Mouse (Mus musculus) granulocyte monocyte progenitor cell, adult 5-6 weeks (primary cell): ENCODE data around the gene AI464131. TPM values are rescaled to one million over a fixed set of nuclear protein-coding genes. Genes with fewer than 3 reads are reported as not detected.

Experiments
- ATAC-seq: replicated peaks from 2 replicates; pipeline ENCODE4 v1.8.0; 2016; ENCODE audit warnings: mild to moderate bottlenecking, moderate TSS enrichment, inconsistent platforms; ENCODE audit not compliant: poor library complexity, severe bottlenecking
- total RNA-seq, 2 experiments: library from RNA; stranded (forward) in 1 of 2; stranded (reverse) in 1 of 2; fragments of 200-712, 200-1000 nt in 1 of 2; fragments of >200 nt in 1 of 2; fragmentation: Nextera tagmentation in 1 of 2; gene quantifications; 2 replicates each; pipeline ENCODE4 v1.2.3; 2014 to 2017

The AI464131 gene
- total RNA-seq (2014; fragmentation: Nextera tagmentation) (not detected in 2 replicates), total RNA-seq (2017) (not detected in 2 replicates)

- ATAC-seq = peak; percentile 82
Observed at GRCm38 (mm10) chr4:41502986-41503412, at the start of gene AI464131. Gene AI464131, minus strand, starts transcription at chr4:41503076.

GRCm38 (mm10) chr4:41552529-41552928, 49.7 kb upstream of the AI464131 start:
- peak; percentile 69 for ATAC-seq

DNA sequence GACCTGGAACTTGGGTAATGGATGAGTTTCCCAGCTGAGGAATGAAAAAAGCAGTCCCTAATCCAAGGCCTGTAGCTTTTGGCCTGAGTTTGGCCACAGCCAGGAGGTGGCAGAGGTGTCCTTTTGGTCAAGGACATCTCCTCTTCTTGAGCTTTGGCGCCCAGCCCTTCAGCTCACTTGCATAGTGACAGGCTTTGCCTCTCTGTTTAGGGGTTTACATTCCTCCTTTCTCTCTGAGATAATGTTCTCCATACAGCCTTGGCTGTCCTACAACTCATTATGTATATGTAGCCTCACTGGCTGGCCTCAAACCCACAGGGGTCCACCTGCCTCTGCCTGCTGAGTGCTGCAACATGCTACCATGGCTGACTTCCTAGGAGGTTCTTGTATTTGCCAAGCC, 44.2 kb upstream of the AI464131 start:
- ATAC-seq = no peak

- peak; percentile 30; the same call in 1 of the 2 replicates for ATAC-seq
Observed at GRCm38 (mm10) chr4:41545985-41546384, 43.1 kb upstream of the AI464131 start.

GRCm38 (mm10) chr4:41542136-41542535, 39.3 kb upstream of the AI464131 start:
- ATAC-seq = no peak

GRCm38 (mm10) chr4:41534866-41535265, 32.0 kb upstream of the AI464131 start:
- no peak for ATAC-seq

DNA sequence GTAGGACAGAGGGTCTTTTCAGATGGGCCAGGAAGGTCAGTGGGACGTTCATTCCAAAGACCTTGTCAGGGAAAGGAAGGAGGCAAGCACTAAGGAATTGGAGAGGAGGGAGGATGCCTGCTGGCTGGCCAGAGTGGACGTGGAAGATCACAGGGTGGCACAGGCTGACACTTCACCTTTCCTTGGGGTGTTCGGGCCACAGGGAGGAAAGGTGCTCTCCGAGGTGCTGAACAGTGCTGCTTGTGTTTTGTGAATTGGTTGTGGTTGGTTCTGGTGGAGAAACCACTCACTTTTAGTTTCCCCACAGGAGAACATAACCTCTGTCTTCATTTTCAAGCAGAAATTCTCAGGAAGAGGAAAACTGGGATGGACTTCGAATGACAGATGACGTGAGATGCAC, 29.5 kb upstream of the AI464131 start:
- 0 out of 2 replicates have a peak, but pooled peaks have one; percentile 53 for ATAC-seq

DNA sequence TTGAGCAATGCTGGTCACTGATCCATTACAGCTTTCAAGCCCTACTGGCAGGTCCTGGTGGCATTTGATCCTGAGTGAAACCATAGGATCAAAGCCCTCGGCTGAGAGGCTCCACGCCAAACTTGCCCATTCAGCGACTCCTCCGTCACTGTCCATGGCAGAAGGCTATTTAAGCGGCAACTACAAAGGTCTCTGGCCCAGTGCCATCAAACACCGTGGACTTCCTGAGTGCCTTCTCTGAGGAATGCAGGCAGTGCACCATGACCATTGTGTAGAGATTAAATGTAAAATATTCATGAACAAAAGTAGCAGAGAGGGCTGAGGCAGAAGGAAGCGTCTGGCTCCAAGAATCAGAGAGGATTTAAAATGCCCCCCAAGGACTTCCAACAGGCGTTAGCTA, 25.1 kb upstream of the AI464131 start:
- ATAC-seq = no peak

DNA sequence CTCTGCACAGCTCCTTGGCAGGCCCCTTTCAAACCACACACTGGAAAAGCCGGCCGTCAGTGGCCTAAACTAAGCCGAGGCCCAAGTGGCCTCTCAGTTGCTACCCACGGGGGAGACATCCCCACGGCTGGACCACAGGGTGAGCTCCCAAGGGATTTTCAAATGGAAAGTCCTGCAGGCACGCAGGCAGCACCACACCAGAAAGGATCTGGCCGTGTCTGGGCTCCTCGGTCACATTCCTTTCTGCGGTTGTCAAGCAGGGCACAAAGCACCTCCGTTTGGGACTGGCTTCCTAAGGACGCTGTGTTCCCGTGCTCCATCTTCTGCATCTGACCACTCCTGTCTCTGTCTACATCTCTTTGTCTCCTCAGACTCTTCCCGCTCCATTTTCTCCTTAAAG, 24.2 kb upstream of the AI464131 start:
- no peak for ATAC-seq

- ATAC-seq = no peak
Observed at GRCm38 (mm10) chr4:41526553-41526952, 23.7 kb upstream of the AI464131 start.

DNA sequence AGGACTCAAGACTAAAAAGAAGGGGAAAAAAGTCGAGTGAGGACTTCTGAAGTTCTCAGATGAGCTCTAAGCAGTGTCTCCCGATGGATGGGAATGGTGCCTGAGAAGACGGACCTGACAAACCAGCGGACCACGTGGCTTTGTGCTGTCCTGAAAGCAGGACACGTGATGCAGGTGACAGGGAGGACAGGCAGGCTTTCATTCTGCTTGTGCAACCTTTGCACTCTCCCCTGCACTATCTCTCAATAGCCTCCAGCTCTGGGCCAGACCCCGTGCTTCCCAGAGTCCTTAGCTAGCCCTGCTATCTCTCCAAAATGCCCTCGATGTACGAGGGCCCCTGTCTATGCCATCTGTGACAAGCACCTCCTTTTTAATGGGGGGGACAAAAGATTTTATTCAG, 22.0 kb upstream of the AI464131 start:
- no peak for ATAC-seq

- ATAC-seq = no peak
Observed at GRCm38 (mm10) chr4:41523839-41524238, 21.0 kb upstream of the AI464131 start.

- peak; percentile 56 for ATAC-seq
Observed at GRCm38 (mm10) chr4:41522788-41523187, 19.9 kb upstream of the AI464131 start.

DNA sequence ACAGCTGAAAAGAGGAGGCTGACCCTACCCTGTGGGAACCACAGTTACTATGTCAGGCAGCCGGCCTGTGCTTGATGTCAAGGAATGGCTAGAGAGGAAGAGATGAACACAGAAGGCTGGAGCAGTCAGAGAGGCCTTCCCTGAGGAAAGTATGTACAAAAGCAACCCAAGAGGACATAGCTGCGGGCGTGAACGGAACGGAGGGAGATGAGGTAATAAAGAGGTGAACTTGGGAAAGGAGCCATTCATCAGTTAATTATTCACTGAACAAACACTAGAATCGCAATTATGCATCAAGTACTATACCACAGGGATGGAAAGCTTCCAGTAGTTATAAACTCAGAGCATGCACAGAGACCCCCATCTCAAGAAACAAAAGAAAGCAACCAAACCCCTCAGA, 19.3 kb upstream of the AI464131 start:
- no peak for ATAC-seq

DNA sequence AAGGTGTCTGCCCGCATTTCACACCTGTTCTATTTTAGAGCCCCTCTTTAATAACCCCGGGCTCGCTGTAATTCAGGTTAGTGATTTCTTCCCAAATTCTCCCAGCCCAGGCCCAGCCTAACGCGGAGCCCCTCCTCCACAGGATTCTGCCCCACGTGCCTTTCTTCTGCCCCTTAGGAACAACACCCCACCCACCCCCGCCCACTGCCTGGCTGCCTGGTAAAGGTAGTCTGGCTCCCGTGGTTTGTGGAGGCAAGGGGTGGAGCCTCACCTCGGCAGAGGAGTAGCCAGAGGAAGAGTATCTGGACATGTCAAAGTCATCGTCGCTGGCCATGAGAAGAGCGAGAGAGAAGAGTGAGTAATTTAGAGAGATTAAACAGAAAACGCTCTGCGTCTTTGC, 17.8 kb upstream of the AI464131 start:
- ATAC-seq = no peak

- ATAC-seq = no peak
Observed at GRCm38 (mm10) chr4:41519195-41519594, 16.3 kb upstream of the AI464131 start.

DNA sequence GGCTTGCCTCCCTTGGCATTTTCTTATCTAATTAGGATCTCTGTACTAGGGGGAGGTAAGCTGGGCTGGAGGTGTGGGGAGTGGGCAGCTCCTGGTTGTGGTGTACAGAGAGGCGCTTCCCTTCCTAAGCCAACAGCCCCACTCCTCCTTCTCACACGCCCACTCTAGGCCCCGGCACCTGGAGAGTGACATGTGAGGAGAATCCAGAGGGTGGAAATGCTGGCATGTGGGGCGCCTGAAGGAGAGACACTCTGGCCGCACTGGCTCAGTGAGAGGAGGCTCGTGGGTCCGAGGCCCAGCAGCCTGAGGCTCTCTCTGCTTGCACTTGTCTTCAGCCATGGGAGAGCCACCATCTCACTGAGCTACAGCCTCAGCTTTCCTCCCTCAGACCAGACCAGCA, 15.5 kb upstream of the AI464131 start:
- ATAC-seq = no peak

DNA sequence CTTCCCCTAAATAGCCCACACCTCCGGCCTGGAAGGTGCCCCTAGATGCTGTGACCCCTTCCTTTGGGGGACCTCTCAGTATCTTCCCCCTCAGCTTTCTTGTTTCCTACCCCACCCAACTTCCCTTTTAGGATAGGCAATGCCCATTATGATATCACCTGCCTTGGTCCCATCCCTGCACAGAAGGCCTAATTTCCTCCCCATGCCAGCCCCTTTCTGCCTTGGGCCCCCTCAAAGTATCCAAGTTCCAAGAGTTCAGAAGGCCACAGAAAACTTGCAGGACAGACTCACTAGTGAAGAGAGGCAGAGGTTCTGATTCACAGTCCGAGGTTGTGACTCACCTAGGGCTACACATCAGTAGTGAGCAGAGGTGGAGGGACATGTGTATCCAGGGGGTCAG, 14.4 kb upstream of the AI464131 start, which contains the start of gene 1110017D15Rik:
Gene 1110017D15Rik, minus strand, starts transcription at position 101 of the 400 bp plus-strand sequence.
- no peak for ATAC-seq

- no peak for ATAC-seq
Observed at GRCm38 (mm10) chr4:41513714-41514113, 10.8 kb upstream of the AI464131 start.

GRCm38 (mm10) chr4:41513309-41513708, 10.4 kb upstream of the AI464131 start:
- ATAC-seq = no peak

- ATAC-seq = no peak
Observed at GRCm38 (mm10) chr4:41507998-41508397, 5.1 kb upstream of the AI464131 start.

- ATAC-seq = no peak
Observed at GRCm38 (mm10) chr4:41507326-41507924, 4.5 kb upstream of the AI464131 start.
